8 mouse cellular contexts compared by ENCODE assay signal in the genomic region with DNA sequence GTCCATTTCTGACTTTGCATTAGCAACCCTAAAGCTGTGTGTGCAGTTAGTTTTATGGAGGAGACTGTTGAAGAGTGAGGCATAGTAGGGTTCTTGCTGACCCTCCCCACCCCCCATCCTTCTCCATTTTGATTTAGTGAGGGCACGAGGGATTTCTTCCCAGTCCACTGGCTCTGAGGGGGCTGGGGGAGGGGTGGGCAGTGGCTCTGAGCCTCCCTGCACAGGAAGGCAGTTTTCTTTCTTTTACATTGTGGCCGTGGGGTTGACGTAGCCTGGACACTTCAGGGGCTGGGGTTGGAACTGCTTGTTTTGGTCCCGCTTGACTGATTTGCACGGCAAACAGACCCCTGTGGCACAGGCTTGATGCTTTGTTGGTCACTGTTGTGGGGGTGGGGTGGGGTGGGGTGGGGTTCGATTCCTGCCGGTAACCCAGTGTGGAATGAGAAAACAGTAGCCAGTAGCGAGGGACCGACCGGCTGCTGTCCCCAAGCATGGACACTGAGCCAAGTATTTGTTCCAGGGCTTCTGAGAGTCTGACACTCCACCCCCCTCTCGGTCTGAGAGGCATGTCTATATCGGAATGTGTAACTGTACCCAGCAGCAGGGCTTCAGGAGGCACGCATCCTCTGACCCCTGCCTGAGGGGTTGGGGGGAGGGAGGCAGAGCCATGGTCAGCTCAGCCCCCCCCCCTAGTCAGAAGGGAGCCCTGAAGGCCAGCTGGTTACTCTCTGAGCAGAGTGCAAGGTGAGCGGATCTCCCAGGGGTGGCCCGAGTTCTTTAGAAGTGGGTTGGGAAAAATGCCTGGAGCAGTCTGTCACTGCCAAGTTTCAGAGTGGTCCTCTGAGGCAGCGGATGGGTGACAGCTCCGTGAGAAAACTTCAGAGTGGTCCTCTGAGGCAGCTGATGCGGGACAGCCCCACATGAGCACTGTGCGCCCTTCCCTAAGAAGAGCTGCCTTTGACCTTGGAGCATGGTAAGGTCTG. TPM values are rescaled to one million over a fixed set of nuclear protein-coding genes. Genes with fewer than 3 reads are reported as not detected.
DNase-seq lines count a peak whose midpoint lies in the region; ATAC-seq lines count a peak whose summit lies in the region.

No protein-coding gene starts in this region.

- peaks cover 59% of the 10 kb centered on the region for H3K4me1 ChIP-seq in brown adipose tissue, adult 24 weeks (ENCODE audit: control insufficient read depth, insufficient read depth, insufficient read length, low read length)
- H3K4me1 ChIP-seq in embryonic facial prominence, embryonic 13.5 days: peaks cover 68% of the 10 kb centered on the region
- H3K4me1 ChIP-seq in heart, embryonic 16.5 days (ENCODE audit: control insufficient read depth, insufficient read depth, low read length): peaks cover 81% of the 10 kb centered on the region
- peaks cover 47% of the 10 kb centered on the region for H3K4me1 ChIP-seq in limb, embryonic 12.5 days (replicated peaks)
- H3K4me1 ChIP-seq in midbrain, embryonic 15.5 days: peaks cover 52% of the 10 kb centered on the region

- peaks cover 20% of the 10 kb centered on the region for H3K36me3 ChIP-seq in embryonic facial prominence, embryonic 13.5 days
- peaks cover 7% of the 10 kb centered on the region for H3K36me3 ChIP-seq in heart, embryonic 16.5 days (ENCODE audit: control insufficient read depth, insufficient read depth)
- H3K36me3 ChIP-seq in limb, embryonic 12.5 days: peaks cover 15% of the 10 kb centered on the region
- no peaks in the 10 kb centered on the region for H3K36me3 ChIP-seq in midbrain, embryonic 15.5 days (replicated peaks)

- 18% methylated on average over 19 of the region's 19 CpGs for WGBS in embryonic facial prominence, embryonic 13.5 days
- 12% methylated on average over 19 of the region's 19 CpGs for WGBS in heart, embryonic 16.5 days
- 31% methylated on average over 19 of the region's 19 CpGs for WGBS in limb, embryonic 12.5 days
- WGBS in midbrain, embryonic 15.5 days: 26% methylated on average over 19 of the region's 19 CpGs

- no peaks in the 10 kb centered on the region for H3K9me3 ChIP-seq in embryonic facial prominence, embryonic 13.5 days
- no peaks in the 10 kb centered on the region for H3K9me3 ChIP-seq in heart, embryonic 16.5 days (replicated peaks; ENCODE audit: control insufficient read depth, low read length)
- no peaks in the 10 kb centered on the region for H3K9me3 ChIP-seq in limb, embryonic 12.5 days
- H3K9me3 ChIP-seq in midbrain, embryonic 15.5 days: no peaks in the 10 kb centered on the region

- ATAC-seq in embryonic facial prominence, embryonic 13.5 days (ENCODE audit: insufficient number of reproducible peaks, insufficient read depth, low FRiP score, low TSS enrichment, low read depth): no peak
- ATAC-seq in heart, embryonic 16.5 days (replicated peaks; ENCODE audit: extremely low read depth, insufficient read depth, low FRiP score): peak; percentile 77
- ATAC-seq in limb, embryonic 12.5 days (ENCODE audit: insufficient number of reproducible peaks, insufficient read depth, low FRiP score, low TSS enrichment, low read depth): 0 out of 2 replicates have a peak, but pooled peaks have one; percentile 15
- 0 out of 2 replicates have a peak, but pooled peaks have one; percentile 35 for ATAC-seq in midbrain, embryonic 15.5 days (replicated peaks)
- no peak for ATAC-seq in erythroid progenitor cell, adult 5-6 weeks (replicated peaks; ENCODE audit: low FRiP score, poor library complexity, severe bottlenecking)

- peak overlapping the region; percentile 57 for H3K4me2 ChIP-seq in embryonic facial prominence, embryonic 13.5 days
- peak overlapping the region; percentile 85 for H3K4me2 ChIP-seq in heart, embryonic 16.5 days (ENCODE audit: low read depth, low read length)
- peak overlapping the region; percentile 60 for H3K4me2 ChIP-seq in limb, embryonic 12.5 days
- peak overlapping the region; percentile 31 for H3K4me2 ChIP-seq in midbrain, embryonic 15.5 days

- H3K9ac ChIP-seq in embryonic facial prominence, embryonic 13.5 days: peak overlapping the region; percentile 59
- peak overlapping the region; percentile 88 for H3K9ac ChIP-seq in heart, embryonic 16.5 days (ENCODE audit: low read length)
- H3K9ac ChIP-seq in limb, embryonic 12.5 days (replicated peaks): peak overlapping the region; percentile 54
- H3K9ac ChIP-seq in midbrain, embryonic 15.5 days: no peak overlapping the region

- H3K27ac ChIP-seq in brown adipose tissue, adult 24 weeks (replicated peaks; ENCODE audit: low read depth, low read length): peak overlapping the region; percentile 52
- peak overlapping the region; percentile 83 for H3K27ac ChIP-seq in embryonic facial prominence, embryonic 13.5 days
- H3K27ac ChIP-seq in heart, embryonic 16.5 days (ENCODE audit: low read length): peak overlapping the region; percentile 99
- H3K27ac ChIP-seq in limb, embryonic 12.5 days: peak overlapping the region; percentile 90
- H3K27ac ChIP-seq in midbrain, embryonic 15.5 days: peak overlapping the region; percentile 4; the same call in 1 of the 2 replicates

- DNase-seq in right cerebral cortex, postnatal 10 days (ENCODE audit: low spot score in 2 of 2): no peak
- no peak for DNase-seq in spleen, postnatal 10 days (ENCODE audit: low spot score in 2 of 2)

- H3K27me3 ChIP-seq in embryonic facial prominence, embryonic 13.5 days: no peaks in the 10 kb centered on the region
- H3K27me3 ChIP-seq in heart, embryonic 16.5 days (ENCODE audit: control insufficient read depth, insufficient read depth, low read length): no peaks in the 10 kb centered on the region
- H3K27me3 ChIP-seq in limb, embryonic 12.5 days: no peaks in the 10 kb centered on the region
- no peaks in the 10 kb centered on the region for H3K27me3 ChIP-seq in midbrain, embryonic 15.5 days (replicated peaks)

- peak overlapping the region; percentile 44 for H3K4me3 ChIP-seq in brown adipose tissue, adult 24 weeks (ENCODE audit: insufficient read depth, low read depth, low read length)
- peak overlapping the region; percentile 29 for H3K4me3 ChIP-seq in embryonic facial prominence, embryonic 13.5 days
- H3K4me3 ChIP-seq in heart, embryonic 16.5 days (ENCODE audit: low read length): peak overlapping the region; percentile 68
- peak overlapping the region; percentile 36 for H3K4me3 ChIP-seq in limb, embryonic 12.5 days (replicated peaks)
- no peak overlapping the region for H3K4me3 ChIP-seq in midbrain, embryonic 15.5 days

RNA-seq across cellular contexts. Expression of a gene that starts 25.2 kb away (rescaled TPM):
- 18.9 and 24.4 TPM in 2 replicates for polyA plus RNA-seq in brown adipose tissue, adult 24 weeks (2012; ENCODE audit: insufficient read depth, insufficient read length, missing spikeins)
- polyA plus RNA-seq in embryonic facial prominence, embryonic 13.5 days (2015; fragmentation: Nextera tagmentation; extraction: Ambion mirVana): 41.9 and 42.5 TPM in 2 replicates
- polyA plus RNA-seq in heart, embryonic 16.5 days (2015; fragmentation: Nextera tagmentation; extraction: Ambion mirVana): 60.5 and 63.3 TPM in 2 replicates
- polyA plus RNA-seq in limb, embryonic 12.5 days (2016; fragmentation: Nextera tagmentation; extraction: Ambion mirVana): 48.3 and 48.6 TPM in 2 replicates
- 41.1 and 42.6 TPM in 2 replicates for polyA plus RNA-seq in midbrain, embryonic 15.5 days (2015; fragmentation: Nextera tagmentation; extraction: Ambion mirVana)
- total RNA-seq in erythroid progenitor cell, adult 5-6 weeks (2015; ENCODE audit: low replicate concordance): 5.0 and 8.8 TPM in 2 replicates
- 6.7 and 9.2 TPM in 2 replicates for total RNA-seq in erythroid progenitor cell, adult 5-6 weeks (2017; ENCODE audit: low replicate concordance)

RNA-seq across cellular contexts. Expression of a gene that starts 48.9 kb away (rescaled TPM):
- not detected in 2 replicates for polyA plus RNA-seq in brown adipose tissue, adult 24 weeks (2012; ENCODE audit: insufficient read depth, insufficient read length, missing spikeins)
- polyA plus RNA-seq in embryonic facial prominence, embryonic 13.5 days (2015; fragmentation: Nextera tagmentation; extraction: Ambion mirVana): not detected in 2 replicates
- polyA plus RNA-seq in heart, embryonic 16.5 days (2015; fragmentation: Nextera tagmentation; extraction: Ambion mirVana): 1.00 and 1.7 TPM in 2 replicates
- 0.15 TPM in 1 of 2 replicates, not detected in the other for polyA plus RNA-seq in limb, embryonic 12.5 days (2016; fragmentation: Nextera tagmentation; extraction: Ambion mirVana)
- not detected in 2 replicates for polyA plus RNA-seq in midbrain, embryonic 15.5 days (2015; fragmentation: Nextera tagmentation; extraction: Ambion mirVana)
- total RNA-seq in erythroid progenitor cell, adult 5-6 weeks (2015; ENCODE audit: low replicate concordance): not detected in 2 replicates
- not detected in 2 replicates for total RNA-seq in erythroid progenitor cell, adult 5-6 weeks (2017; ENCODE audit: low replicate concordance)

RNA-seq across cellular contexts. Expression of a gene that starts 50.9 kb away (rescaled TPM):
- 3.8 and 6.4 TPM in 2 replicates for polyA plus RNA-seq in brown adipose tissue, adult 24 weeks (2012; ENCODE audit: insufficient read depth, insufficient read length, missing spikeins)
- polyA plus RNA-seq in embryonic facial prominence, embryonic 13.5 days (2015; fragmentation: Nextera tagmentation; extraction: Ambion mirVana): 24.9 and 25.2 TPM in 2 replicates
- polyA plus RNA-seq in heart, embryonic 16.5 days (2015; fragmentation: Nextera tagmentation; extraction: Ambion mirVana): 10.0 and 11.4 TPM in 2 replicates
- polyA plus RNA-seq in limb, embryonic 12.5 days (2016; fragmentation: Nextera tagmentation; extraction: Ambion mirVana): 18.3 and 25.2 TPM in 2 replicates
- polyA plus RNA-seq in midbrain, embryonic 15.5 days (2015; fragmentation: Nextera tagmentation; extraction: Ambion mirVana): 10.5 and 11.7 TPM in 2 replicates
- 0.72 and 19.3 TPM in 2 replicates for total RNA-seq in erythroid progenitor cell, adult 5-6 weeks (2015; ENCODE audit: low replicate concordance)
- total RNA-seq in erythroid progenitor cell, adult 5-6 weeks (2017; ENCODE audit: low replicate concordance): 0.98 and 5.8 TPM in 2 replicates

RNA-seq across cellular contexts. Expression of a gene that starts 51.1 kb away (rescaled TPM):
- 44.9 and 58.1 TPM in 2 replicates for polyA plus RNA-seq in brown adipose tissue, adult 24 weeks (2012; ENCODE audit: insufficient read depth, insufficient read length, missing spikeins)
- 192 and 193 TPM in 2 replicates for polyA plus RNA-seq in embryonic facial prominence, embryonic 13.5 days (2015; fragmentation: Nextera tagmentation; extraction: Ambion mirVana)
- 95.6 and 101 TPM in 2 replicates for polyA plus RNA-seq in heart, embryonic 16.5 days (2015; fragmentation: Nextera tagmentation; extraction: Ambion mirVana)
- 167 and 173 TPM in 2 replicates for polyA plus RNA-seq in limb, embryonic 12.5 days (2016; fragmentation: Nextera tagmentation; extraction: Ambion mirVana)
- polyA plus RNA-seq in midbrain, embryonic 15.5 days (2015; fragmentation: Nextera tagmentation; extraction: Ambion mirVana): 209 and 210 TPM in 2 replicates
- 4.6 and 15.1 TPM in 2 replicates for total RNA-seq in erythroid progenitor cell, adult 5-6 weeks (2015; ENCODE audit: low replicate concordance)
- 6.7 and 24.4 TPM in 2 replicates for total RNA-seq in erythroid progenitor cell, adult 5-6 weeks (2017; ENCODE audit: low replicate concordance)

Comparison
In these comparisons a context has a peak if more than half of its experiments do, and no peak if none do; other contexts are left out.
1. H3K27ac ChIP-seq: peak in every context shown above with its lines; median percentile 99 in heart, embryonic 16.5 days; 90 in limb, embryonic 12.5 days; 83 in embryonic facial prominence, embryonic 13.5 days; 52 in brown adipose tissue, adult 24 weeks; 4 in midbrain, embryonic 15.5 days.
2. ATAC-seq: peak in heart, embryonic 16.5 days (single experiment), limb, embryonic 12.5 days (single experiment) and midbrain, embryonic 15.5 days (single experiment); none in embryonic facial prominence, embryonic 13.5 days (single experiment) and erythroid progenitor cell, adult 5-6 weeks (single experiment).
3. H3K4me2 ChIP-seq: peak in every context shown above with its lines; median percentile 85 in heart, embryonic 16.5 days; 60 in limb, embryonic 12.5 days; 57 in embryonic facial prominence, embryonic 13.5 days; 31 in midbrain, embryonic 15.5 days.